ENCODE assay signal across 19 mouse cellular contexts in the genomic region with DNA sequence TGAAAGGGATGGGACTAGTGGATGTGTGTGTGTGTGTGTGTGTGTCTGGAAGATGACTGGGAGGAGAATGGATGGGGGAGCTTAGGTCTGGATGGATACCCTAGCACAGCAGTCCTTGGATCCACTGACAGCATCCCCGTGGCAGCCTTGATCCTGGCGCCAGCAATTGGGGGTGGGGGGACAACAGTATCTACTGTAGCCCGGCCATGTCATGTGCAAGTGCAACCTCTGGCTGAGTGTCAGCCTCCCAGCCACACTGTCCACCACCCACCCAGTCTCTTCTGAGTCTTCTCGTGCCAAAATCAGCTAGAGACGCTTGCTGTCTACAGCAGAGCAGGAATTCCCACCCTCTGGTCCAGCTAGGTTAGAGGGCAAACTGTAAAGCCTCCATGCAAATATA. TPM values are rescaled to one million over a fixed set of nuclear protein-coding genes. Genes with fewer than 3 reads are reported as not detected.
DNase-seq lines count a peak whose midpoint lies in the region; ATAC-seq and TF ChIP-seq lines count a peak whose summit lies in the region.
"Had no signal": no experiment of that assay in that cellular context is flagged by ENCODE, and none has a peak within 500 bp of the region (broad histone marks: within the 10 kb centered on the region; RNA-seq: fewer than 3 reads in every experiment).

No protein-coding gene starts in this region.

- H3K9ac ChIP-seq in heart, embryonic 15.5 days: no peak overlapping the region
- H3K9ac ChIP-seq in kidney, postnatal 0 days (ENCODE audit: low read depth, low read length): no peak overlapping the region
- no peak overlapping the region for H3K9ac ChIP-seq in midbrain, embryonic 16.5 days (ENCODE audit: low read depth, low read length)
- H3K9ac ChIP-seq: heart, embryonic 13.5 days; hindbrain, embryonic 13.5 days; limb, embryonic 12.5 days; liver, embryonic 13.5 days had no signal

- no peak overlapping the region for H3K4me3 ChIP-seq in heart, embryonic 15.5 days
- no peak overlapping the region for H3K4me3 ChIP-seq in heart, embryonic 10.5 days
- H3K4me3 ChIP-seq in kidney, postnatal 0 days (replicated peaks; ENCODE audit: low read depth, low read length): no peak overlapping the region
- no peak overlapping the region for H3K4me3 ChIP-seq in kidney, adult 2 months (ENCODE audit: insufficient read depth, low read depth, low read length)
- no peak overlapping the region for H3K4me3 ChIP-seq in midbrain, embryonic 10.5 days
- H3K4me3 ChIP-seq in midbrain, embryonic 16.5 days (ENCODE audit: low read depth, low read length): no peak overlapping the region
- H3K4me3 ChIP-seq: heart, embryonic 13.5 days; hindbrain, embryonic 13.5 days; left cerebral cortex, adult 2 months; limb, embryonic 12.5 days; liver, embryonic 13.5 days had no signal

- ATAC-seq in heart, embryonic 15.5 days (replicated peaks; ENCODE audit: insufficient number of reproducible peaks, insufficient read depth, low FRiP score, low read depth): 0 out of 2 replicates have a peak, but pooled peaks have one; percentile 37
- 0 out of 2 replicates have a peak, but pooled peaks have one; percentile 16 for ATAC-seq in kidney, postnatal 0 days (replicated peaks; ENCODE audit: low FRiP score, low read depth)
- ATAC-seq in midbrain, embryonic 16.5 days: no peak
- ATAC-seq: forebrain, embryonic 16.5 days had no signal

- no peak overlapping the region for H3K4me2 ChIP-seq in heart, embryonic 15.5 days
- no peak overlapping the region for H3K4me2 ChIP-seq in kidney, postnatal 0 days (ENCODE audit: low read length)
- H3K4me2 ChIP-seq in midbrain, embryonic 16.5 days (ENCODE audit: low read length): no peak overlapping the region
- H3K4me2 ChIP-seq: heart, embryonic 13.5 days; hindbrain, embryonic 13.5 days; limb, embryonic 12.5 days; liver, embryonic 13.5 days had no signal

- H3K9me3 ChIP-seq in heart, embryonic 15.5 days (replicated peaks): no peaks in the 10 kb centered on the region
- no peaks in the 10 kb centered on the region for H3K9me3 ChIP-seq in heart, embryonic 10.5 days
- no peaks in the 10 kb centered on the region for H3K9me3 ChIP-seq in kidney, postnatal 0 days (replicated peaks; ENCODE audit: low read length)
- H3K9me3 ChIP-seq in midbrain, embryonic 10.5 days (replicated peaks): no peaks in the 10 kb centered on the region
- H3K9me3 ChIP-seq in midbrain, embryonic 16.5 days (replicated peaks; ENCODE audit: control insufficient read depth, low read length, poor library complexity, severe bottlenecking): no peaks in the 10 kb centered on the region
- H3K9me3 ChIP-seq: heart, embryonic 13.5 days; hindbrain, embryonic 13.5 days; limb, embryonic 12.5 days; liver, embryonic 13.5 days had no signal

- DNase-seq in heart, embryonic 10.5 days (ENCODE audit: low spot score): no peak
- peak; percentile 21 for DNase-seq in kidney, postnatal 0 days (ENCODE audit: low spot score)
- DNase-seq in kidney, adult 2 months: no peak
- no peak for DNase-seq in midbrain, embryonic 10.5 days (ENCODE audit: low spot score)
- DNase-seq in lung, postnatal 14 days: peak; percentile 24
- no peak for DNase-seq in spleen, adult 18-20 months
- DNase-seq: adrenal gland, postnatal 10 days; cerebellum, adult 11-12 months; cerebellum, postnatal 36 days; kidney, postnatal 14 days; liver, embryonic 13.5 days; thymus, adult 2 months had no signal

- H3K27ac ChIP-seq in heart, embryonic 15.5 days: no peak overlapping the region
- H3K27ac ChIP-seq in heart, embryonic 10.5 days: no peak overlapping the region
- H3K27ac ChIP-seq in kidney, postnatal 0 days: no peak overlapping the region
- no peak overlapping the region for H3K27ac ChIP-seq in kidney, adult 2 months (ENCODE audit: insufficient read depth, low read depth, low read length)
- H3K27ac ChIP-seq in midbrain, embryonic 10.5 days (replicated peaks): peak overlapping the region; percentile 1; the same call in 1 of the 2 replicates
- no peak overlapping the region for H3K27ac ChIP-seq in midbrain, embryonic 16.5 days (ENCODE audit: low read length)
- H3K27ac ChIP-seq: heart, embryonic 13.5 days; hindbrain, embryonic 13.5 days; left cerebral cortex, adult 2 months; limb, embryonic 12.5 days; liver, embryonic 13.5 days had no signal

- peaks cover 10% of the 10 kb centered on the region for H3K27me3 ChIP-seq in heart, embryonic 15.5 days
- H3K27me3 ChIP-seq in heart, embryonic 10.5 days (ENCODE audit: insufficient read depth, poor library complexity, severe bottlenecking): peaks cover 59% of the 10 kb centered on the region
- H3K27me3 ChIP-seq in kidney, postnatal 0 days (ENCODE audit: insufficient read depth, low read length): no peaks in the 10 kb centered on the region
- no peaks in the 10 kb centered on the region for H3K27me3 ChIP-seq in kidney, adult 2 months (replicated peaks; ENCODE audit: control insufficient read depth, insufficient read depth, low read length)
- H3K27me3 ChIP-seq in midbrain, embryonic 10.5 days (ENCODE audit: low read depth, poor library complexity, severe bottlenecking): peaks cover 2% of the 10 kb centered on the region; the same call in 1 of the 2 replicates
- no peaks in the 10 kb centered on the region for H3K27me3 ChIP-seq in midbrain, embryonic 16.5 days (ENCODE audit: control insufficient read depth, insufficient read depth, low read depth, low read length)

- 48% methylated on average over 5 of the region's 5 CpGs for WGBS in heart, embryonic 15.5 days
- WGBS in heart, embryonic 10.5 days: 39% methylated on average over 5 of the region's 5 CpGs
- WGBS in kidney, postnatal 0 days: 51% methylated on average over 5 of the region's 5 CpGs
- WGBS in kidney, adult 2 months: 78% methylated on average over 5 of the region's 5 CpGs
- WGBS in midbrain, embryonic 10.5 days: 65% methylated on average over 5 of the region's 5 CpGs
- 58% methylated on average over 5 of the region's 5 CpGs for WGBS in midbrain, embryonic 16.5 days

- TF ChIP-seq POLR2A in kidney, adult 2 months (IDR thresholded peaks at IDR 0.05; ENCODE audit: low read depth, low read length): no peak

- H3K36me3 ChIP-seq in heart, embryonic 15.5 days: no peaks in the 10 kb centered on the region
- no peaks in the 10 kb centered on the region for H3K36me3 ChIP-seq in heart, embryonic 10.5 days
- no peaks in the 10 kb centered on the region for H3K36me3 ChIP-seq in kidney, postnatal 0 days (ENCODE audit: insufficient read depth, low read length)
- no peaks in the 10 kb centered on the region for H3K36me3 ChIP-seq in kidney, adult 2 months (ENCODE audit: control insufficient read depth, insufficient read depth, low read length)
- no peaks in the 10 kb centered on the region for H3K36me3 ChIP-seq in midbrain, embryonic 10.5 days
- no peaks in the 10 kb centered on the region for H3K36me3 ChIP-seq in midbrain, embryonic 16.5 days (ENCODE audit: control insufficient read depth, insufficient read depth, low read length)
- H3K36me3 ChIP-seq: heart, embryonic 13.5 days; hindbrain, embryonic 13.5 days; limb, embryonic 12.5 days; liver, embryonic 13.5 days had no signal

- peaks cover 2% of the 10 kb centered on the region; the same call in 1 of the 2 replicates for H3K4me1 ChIP-seq in heart, embryonic 15.5 days (replicated peaks)
- H3K4me1 ChIP-seq in heart, embryonic 10.5 days: 0 out of 2 replicates have a peak, but pooled peaks cover 4% of the 10 kb centered on the region
- H3K4me1 ChIP-seq in kidney, postnatal 0 days (replicated peaks; ENCODE audit: insufficient read depth, low read length): no peaks in the 10 kb centered on the region
- H3K4me1 ChIP-seq in kidney, adult 2 months (ENCODE audit: control insufficient read depth, insufficient read depth, low read length): no peaks in the 10 kb centered on the region
- peaks cover 13% of the 10 kb centered on the region for H3K4me1 ChIP-seq in midbrain, embryonic 10.5 days
- H3K4me1 ChIP-seq in midbrain, embryonic 16.5 days (ENCODE audit: control insufficient read depth, insufficient read depth, low read length): no peaks in the 10 kb centered on the region; the same call in 1 of the 2 replicates
- H3K4me1 ChIP-seq: limb, embryonic 12.5 days; liver, embryonic 13.5 days had no signal

- TF ChIP-seq CTCF in kidney, postnatal 0 days (IDR thresholded peaks at IDR 0.05; ENCODE audit: low read depth): no peak
- TF ChIP-seq CTCF in kidney, adult 2 months (conservative IDR thresholded peaks at IDR 0.05; ENCODE audit: insufficient read depth, insufficient read length, low read depth, low read length): no peak

RNA-seq across cellular contexts. Expression of gene Elfn2, which starts 54.3 kb away (rescaled TPM):
- polyA plus RNA-seq in heart, embryonic 15.5 days (2015; fragmentation: Nextera tagmentation; extraction: Ambion mirVana): 0.10 and 0.19 TPM in 2 replicates
- 0.02 TPM in 1 of 2 replicates, not detected in the other for polyA plus RNA-seq in heart, embryonic 10.5 days (2016; fragmentation: Nextera tagmentation; extraction: Ambion mirVana)
- polyA plus RNA-seq in kidney, postnatal 0 days (2015; fragmentation: Nextera tagmentation; extraction: Ambion mirVana): 0.10 and 0.13 TPM in 2 replicates
- 0.03 and 0.04 TPM in 2 replicates for polyA plus RNA-seq in kidney, adult 2 months (2012; rRNA removed)
- 0.23 and 0.26 TPM in 2 replicates for polyA plus RNA-seq in midbrain, embryonic 10.5 days (2016; fragmentation: Nextera tagmentation; extraction: Ambion mirVana)
- 9.6 and 12.6 TPM in 2 replicates for polyA plus RNA-seq in midbrain, embryonic 16.5 days (2015; fragmentation: Nextera tagmentation; extraction: Ambion mirVana)

Comparison
In these comparisons a context has a peak if more than half of its experiments do, and no peak if none do; other contexts are left out.
1. DNase-seq: peak in kidney, postnatal 0 days (single experiment) and lung, postnatal 14 days (single experiment); none in heart, embryonic 10.5 days (single experiment), kidney, adult 2 months (single experiment), midbrain, embryonic 10.5 days (single experiment) and spleen, adult 18-20 months (0 of 2).